Mouse (Mus musculus) embryonic facial prominence, embryonic 14.5 days (tissue): ENCODE data around the gene F2rl3. TPM values are rescaled to one million over a fixed set of nuclear protein-coding genes. Genes with fewer than 3 reads are reported as not detected.

ENCODE experiments used
- ATAC-seq: fragments of 200-750 bp; cut with Nextera tagmentation; 2 replicates; pipeline ENCODE4 v1.8.0; 2017; ENCODE audit warnings: low read depth, moderate number of reproducible peaks, moderate TSS enrichment
- DNase-seq: peaks from one replicate; pipeline ENCODE4 v3.0.0-alpha.2; 2015; ENCODE audit warnings: low spot score
- H3K27ac ChIP-seq: fragments of 300-500 bp; sonication (generic); replicated peaks from 2 replicates; pipeline ENCODE4 v1.5.1; 2014; ENCODE audit warnings: low read depth, mild to moderate bottlenecking, low read length, moderate library complexity
- H3K27me3 ChIP-seq: fragments of 300-500 bp; sonication (generic); replicated peaks from 2 replicates; pipeline ENCODE4 v1.6.1; 2014; ENCODE audit warnings: low read length; ENCODE audit not compliant: control insufficient read depth, insufficient read depth
- H3K36me3 ChIP-seq: fragments of 300-500 bp; sonication (generic); 2 replicates; pipeline ENCODE4 v1.6.1; 2014; ENCODE audit warnings: low read length, mixed read lengths; ENCODE audit not compliant: control insufficient read depth, insufficient read depth
- H3K4me1 ChIP-seq: fragments of 300-500 bp; sonication (generic); 2 replicates; pipeline ENCODE4 v1.6.1; 2014; ENCODE audit warnings: antibody characterized with exemption, low read length; ENCODE audit not compliant: control insufficient read depth, insufficient read depth
- H3K4me2 ChIP-seq: fragments of 300-500 bp; sonication (generic); 2 replicates; pipeline ENCODE4 v1.6.1; 2014; ENCODE audit warnings: low read depth, mild to moderate bottlenecking, low read length, moderate library complexity, mixed read lengths
- H3K4me3 ChIP-seq: fragments of 300-500 bp; sonication (generic); 2 replicates; pipeline ENCODE4 v1.5.1; 2014; ENCODE audit warnings: low read depth, mild to moderate bottlenecking, low read length
- H3K9ac ChIP-seq: fragments of 300-500 bp; sonication (generic); 2 replicates; pipeline ENCODE4 v1.6.1; 2014; ENCODE audit warnings: low read depth, mild to moderate bottlenecking, low read length, moderate library complexity, mixed read lengths
- H3K9me3 ChIP-seq: fragments of 300-500 bp; sonication (generic); 2 replicates; pipeline ENCODE4 v1.6.1; 2016; ENCODE audit warnings: low read length; ENCODE audit not compliant: control insufficient read depth
- WGBS: fragments of 180-500 bp; shearing (Covaris S2); extraction: QIAGEN DNeasy Blood & Tissue Kit; methylation state at CpG from one replicate; pipeline ENCODE4 v1.1.7; 2014; 5-methylcytosine and 5-hydroxymethylcytosine counted together
- polyA plus RNA-seq: library from polyadenylated mRNA; unstranded; fragments of >200 nt; fragmentation: Nextera tagmentation; extraction: Ambion mirVana; gene quantifications from 2 replicates; pipeline ENCODE4 v1.2.1, GENCODE M21; 2014

Gene F2rl3
- polyA plus RNA-seq = 1.4 and 1.8 TPM in 2 replicates

DNA sequence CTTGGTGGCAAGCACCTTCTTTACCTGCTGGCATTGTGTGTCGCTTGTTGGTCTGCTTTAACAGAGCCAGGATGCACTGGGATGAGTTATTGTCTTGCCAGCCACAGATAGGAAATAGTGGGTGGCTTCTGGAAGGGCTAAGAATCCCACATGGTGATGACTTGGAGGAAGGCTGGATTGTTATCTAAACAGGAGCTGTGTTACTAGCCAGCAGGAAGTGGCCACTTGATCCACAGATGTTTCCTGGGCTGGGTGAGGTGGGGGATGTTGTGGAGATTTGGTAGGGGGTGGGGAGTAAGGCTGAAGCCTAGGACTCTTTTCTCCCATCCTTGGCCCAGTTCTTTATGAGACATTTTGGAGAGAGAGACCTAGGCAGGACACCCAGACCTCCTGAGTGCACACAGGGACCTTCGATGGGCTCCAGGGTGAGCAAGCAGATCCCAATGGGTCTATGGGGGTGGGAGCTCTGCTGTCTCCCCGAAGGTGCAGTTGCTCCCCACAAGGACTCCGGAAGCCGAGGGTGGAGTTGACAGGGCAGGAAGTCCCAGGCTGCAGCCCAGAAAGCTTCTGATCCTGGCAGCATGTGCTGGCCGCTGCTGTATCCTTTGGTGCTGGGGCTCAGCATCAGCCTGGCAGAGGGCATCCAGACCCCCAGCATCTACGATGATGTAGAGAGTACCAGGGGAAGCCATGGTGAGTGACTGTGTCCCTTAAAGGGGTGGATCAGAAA lies at the start of gene F2rl3:
Gene F2rl3, plus strand, starts transcription at position 559 of the 730 bp plus-strand sequence.
- no peak for DNase-seq
- WGBS = 78% methylated on average over 5 of the region's 7 CpGs
- no peak within 1 kb of the TSS for H3K9ac ChIP-seq
- no peaks in the 10 kb centered on the region for H3K9me3 ChIP-seq
- H3K4me2 ChIP-seq = no peak within 1 kb of the TSS
- H3K4me3 ChIP-seq = no peak within 1 kb of the TSS
- ATAC-seq = no peak
- H3K27me3 ChIP-seq = no peaks in the 10 kb centered on the region
- no peaks in the 10 kb centered on the region for H3K4me1 ChIP-seq
- H3K36me3 ChIP-seq = peaks cover 28% of the 10 kb centered on the region
- no peak within 1 kb of the TSS for H3K27ac ChIP-seq

DNA sequence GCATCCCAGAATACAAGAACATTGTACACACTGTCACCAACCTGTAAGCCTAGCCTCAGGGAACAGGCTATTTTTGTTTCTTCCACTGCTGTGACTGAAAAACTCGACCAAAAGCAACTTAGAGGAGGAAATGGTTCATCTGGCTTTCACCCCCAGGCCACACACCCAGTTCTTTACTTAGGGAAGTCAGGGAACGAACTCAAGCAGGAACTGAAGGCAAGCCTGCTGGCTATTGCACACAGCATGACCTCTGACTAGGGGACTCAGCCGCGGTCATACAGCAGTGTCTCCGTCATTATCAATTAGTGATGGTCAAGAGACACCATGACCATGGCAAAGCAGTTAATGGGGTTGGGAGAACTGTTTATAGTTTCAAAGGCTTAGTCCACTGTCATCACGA lies 49.1 kb upstream of the F2rl3 start:
- no peak overlapping the region for H3K27ac ChIP-seq
- H3K4me3 ChIP-seq = no peak overlapping the region
- no peaks in the 10 kb centered on the region for H3K27me3 ChIP-seq
- H3K36me3 ChIP-seq = no peaks in the 10 kb centered on the region
- 14% methylated on average over 6 of the region's 6 CpGs for WGBS
- H3K4me2 ChIP-seq = no peak overlapping the region
- DNase-seq = no peak
- H3K9me3 ChIP-seq = no peaks in the 10 kb centered on the region
- no peaks in the 10 kb centered on the region for H3K4me1 ChIP-seq
- no peak for ATAC-seq
- no peak overlapping the region for H3K9ac ChIP-seq

- DNase-seq (no peak), ATAC-seq (no peak)
- H3K4me1 ChIP-seq = no peaks in the 10 kb centered on the region
- no peak overlapping the region for H3K4me2 ChIP-seq
- no peak overlapping the region for H3K4me3 ChIP-seq
- H3K9ac ChIP-seq = no peak overlapping the region
- no peaks in the 10 kb centered on the region for H3K36me3 ChIP-seq
- no peaks in the 10 kb centered on the region for H3K27me3 ChIP-seq
- no peaks in the 10 kb centered on the region for H3K9me3 ChIP-seq
- H3K27ac ChIP-seq = no peak overlapping the region
- 84% methylated on average over 5 of the region's 5 CpGs for WGBS
Observed at GRCm38 (mm10) chr8:72716594-72716993, 45.1 kb upstream of the F2rl3 start.

DNA sequence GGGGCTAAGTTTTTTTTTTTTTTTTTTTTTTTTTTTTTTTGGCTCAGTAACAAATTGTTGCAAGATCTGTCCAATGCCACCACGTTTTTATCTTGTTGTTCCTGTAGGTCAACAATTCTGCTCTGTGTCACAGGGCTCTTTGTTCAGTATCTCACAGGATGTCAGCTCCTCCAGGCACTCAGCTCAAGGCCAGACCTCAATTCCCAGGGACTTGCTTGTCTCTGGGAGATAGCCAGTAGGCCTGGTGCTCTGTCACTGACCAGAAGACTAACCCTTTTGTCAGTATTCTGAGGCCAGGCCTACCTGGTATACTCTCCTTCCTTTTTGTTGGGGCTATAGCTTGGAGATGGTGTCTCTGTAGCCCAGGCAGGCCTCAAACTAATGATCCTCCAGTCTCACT lies 41.1 kb upstream of the F2rl3 start:
- no peak for DNase-seq
- no peak overlapping the region for H3K4me2 ChIP-seq
- no peak for ATAC-seq
- H3K9ac ChIP-seq = no peak overlapping the region
- no peak overlapping the region for H3K27ac ChIP-seq
- no peaks in the 10 kb centered on the region for H3K27me3 ChIP-seq
- H3K36me3 ChIP-seq = peaks cover 7% of the 10 kb centered on the region
- WGBS = 13% methylated on average over 1 of the region's 1 CpGs
- peaks cover 8% of the 10 kb centered on the region for H3K4me1 ChIP-seq
- H3K9me3 ChIP-seq = no peaks in the 10 kb centered on the region
- H3K4me3 ChIP-seq = no peak overlapping the region

DNA sequence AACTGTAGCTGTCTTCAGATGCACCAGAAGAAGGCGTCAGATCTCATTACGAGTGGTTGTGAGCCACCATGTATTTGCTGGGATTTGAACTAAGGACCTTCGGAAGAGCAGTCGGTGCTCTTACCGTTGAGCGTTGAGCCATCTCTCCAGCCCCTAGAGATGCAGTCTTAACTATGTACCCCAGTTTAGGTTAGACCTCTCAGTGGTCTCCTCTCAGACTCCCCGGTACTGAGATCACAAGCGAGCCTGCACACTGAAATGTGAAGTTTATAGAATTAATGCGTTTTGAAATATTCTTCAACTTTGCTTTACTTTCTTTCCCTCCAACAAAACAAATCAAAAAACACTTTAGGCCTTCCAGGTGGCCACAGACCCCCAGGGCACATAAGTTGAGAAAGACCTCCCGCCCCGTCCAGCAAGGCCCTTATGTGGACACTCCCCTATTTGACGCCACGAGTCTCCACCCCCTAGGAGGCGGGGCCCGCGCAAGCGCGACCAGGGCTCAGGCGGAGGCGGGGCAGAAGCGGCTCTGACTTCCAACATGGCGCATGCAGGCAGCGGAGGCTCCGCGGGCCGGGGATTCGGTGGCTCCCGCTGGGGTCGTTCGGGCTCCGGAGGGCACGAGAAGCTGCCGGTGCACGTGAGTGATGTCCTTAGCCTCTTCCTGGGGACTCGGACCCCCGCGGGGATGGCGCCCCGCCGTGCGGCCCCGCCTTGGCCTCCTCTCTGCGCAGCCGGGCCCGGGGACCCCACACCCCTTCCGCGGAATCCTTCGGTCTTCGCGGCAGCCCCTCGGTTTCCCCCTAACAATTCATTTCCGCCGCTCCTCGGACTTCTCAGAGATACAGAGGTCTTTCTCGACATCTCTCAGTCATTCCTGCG lies 38.7 kb upstream of the F2rl3 start, which contains the start of gene Sin3b:
Gene Sin3b, plus strand, starts transcription at position 517 of the 882 bp plus-strand sequence.
- peak within 1 kb of the TSS; percentile 94 for H3K9ac ChIP-seq
- ATAC-seq = peak; percentile 100
- no peaks in the 10 kb centered on the region for H3K9me3 ChIP-seq
- H3K27me3 ChIP-seq = no peaks in the 10 kb centered on the region
- peaks cover 32% of the 10 kb centered on the region for H3K36me3 ChIP-seq
- H3K4me1 ChIP-seq = peaks cover 8% of the 10 kb centered on the region
- H3K4me2 ChIP-seq = peak within 1 kb of the TSS; percentile 95
- peak within 1 kb of the TSS; percentile 83 for H3K4me3 ChIP-seq
- 17% methylated on average over 45 of the region's 56 CpGs for WGBS
- peak; percentile 93 for DNase-seq
- no peak within 1 kb of the TSS; the same call in 1 of the 2 replicates for H3K27ac ChIP-seq

DNA sequence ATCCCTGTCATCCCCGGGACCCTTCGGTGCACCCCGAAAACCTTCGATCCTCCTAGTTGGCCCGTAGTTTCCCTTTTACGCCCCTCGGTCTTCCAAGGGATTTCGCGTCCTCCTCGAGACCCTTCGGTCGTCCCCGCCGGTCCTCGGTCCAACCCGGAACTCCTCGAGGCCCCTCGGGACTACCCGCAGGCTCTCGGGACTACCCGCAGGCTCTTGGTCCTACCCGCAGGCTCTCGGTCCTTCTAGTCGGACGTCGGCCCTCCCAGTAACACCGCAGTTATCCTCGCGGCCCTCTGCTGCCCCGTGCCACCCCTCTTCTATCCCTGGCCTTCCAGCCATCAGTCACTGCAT lies 38.1 kb upstream of the F2rl3 start:
- Histone ChIP-seq H3K4me2 (peak overlapping the region; percentile 95), H3K27ac (no peak overlapping the region), H3K36me3 (peaks cover 38% of the 10 kb centered on the region), H3K4me1 (peaks cover 8% of the 10 kb centered on the region), H3K4me3 (peak overlapping the region; percentile 83), H3K9ac (peak overlapping the region; percentile 94), H3K9me3 (no peaks in the 10 kb centered on the region), H3K27me3 (no peaks in the 10 kb centered on the region)
- ATAC-seq (no peak), DNase-seq (peak; percentile 12)
- WGBS = under 1% methylated on average over 30 of the region's 30 CpGs

DNA sequence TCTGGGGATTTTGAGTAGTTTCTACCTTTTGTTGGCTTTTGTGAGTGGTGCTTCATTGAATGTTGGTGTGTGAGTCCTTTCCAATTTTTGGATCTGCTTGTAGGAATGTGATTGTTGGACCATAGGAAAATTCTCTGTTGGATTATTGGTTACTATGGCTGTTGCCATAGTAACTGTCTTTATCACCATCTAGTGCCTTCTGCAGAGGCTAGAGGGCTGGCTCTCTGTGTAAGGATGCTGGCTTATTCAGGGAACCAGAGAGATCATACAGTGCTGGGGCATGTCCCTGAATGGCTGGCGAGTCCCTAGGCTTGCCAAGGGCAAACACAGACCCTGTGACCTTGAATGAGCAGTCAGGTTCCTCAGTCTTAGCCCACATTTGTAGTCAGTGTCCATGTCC lies 33.0 kb upstream of the F2rl3 start:
- Histone ChIP-seq H3K4me1 (peaks cover 8% of the 10 kb centered on the region), H3K27me3 (no peaks in the 10 kb centered on the region), H3K36me3 (peaks cover 87% of the 10 kb centered on the region), H3K4me2 (no peak overlapping the region), H3K4me3 (no peak overlapping the region), H3K27ac (no peak overlapping the region), H3K9me3 (no peaks in the 10 kb centered on the region), H3K9ac (no peak overlapping the region)
- no peak for ATAC-seq
- 91% methylated on average over 1 of the region's 1 CpGs for WGBS
- no peak for DNase-seq

DNA sequence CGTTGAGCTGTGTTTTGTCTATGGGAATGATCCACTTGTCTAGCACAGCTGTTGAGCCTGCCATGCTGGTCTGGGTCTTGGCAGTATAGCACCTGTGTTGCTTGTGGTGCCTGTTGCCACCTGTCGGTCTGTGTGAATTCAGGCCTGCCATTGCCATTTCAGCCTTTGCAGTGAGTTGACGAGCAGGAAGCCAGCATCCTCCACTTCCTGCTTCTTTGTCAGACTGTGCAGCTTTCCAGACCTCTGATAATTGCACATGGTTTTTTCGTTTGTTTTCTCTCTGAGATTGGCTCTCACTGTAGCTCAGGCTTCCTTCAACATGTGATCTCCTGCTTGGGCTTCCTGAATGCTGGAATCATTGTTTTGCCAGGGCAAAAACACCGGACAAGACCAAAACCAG lies 26.7 kb upstream of the F2rl3 start:
- no peak for ATAC-seq
- Histone ChIP-seq H3K4me3 (no peak overlapping the region), H3K4me1 (no peaks in the 10 kb centered on the region), H3K27ac (no peak overlapping the region), H3K9me3 (no peaks in the 10 kb centered on the region), H3K27me3 (no peaks in the 10 kb centered on the region), H3K36me3 (peaks cover 97% of the 10 kb centered on the region), H3K4me2 (no peak overlapping the region), H3K9ac (no peak overlapping the region)
- WGBS = 70% methylated on average over 5 of the region's 5 CpGs
- DNase-seq = peak; percentile 10
